Mouse (Mus musculus) liver, adult 2 months (tissue): ENCODE measurements around the gene Dbh. TPM values are rescaled to one million over a fixed set of nuclear protein-coding genes. Genes with fewer than 3 reads are reported as not detected.
A peak's percentile ranks its signal among the peaks of the same experiment; 100 is the strongest.

Experiments
- DNase-seq: peaks from one replicate; pipeline ENCODE4 v3.0.0-alpha.2; 2011; ENCODE audit warnings: low read depth, low spot score; ENCODE audit errors: extremely low read depth
- H3K27ac ChIP-seq: fragments of 200-500 bp; replicated peaks from 2 replicates; pipeline ENCODE4 v1.5.1; 2012; ENCODE audit warnings: low read depth, mild to moderate bottlenecking, control low read depth, inconsistent platforms, low read length; ENCODE audit not compliant: insufficient read depth
- H3K27me3 ChIP-seq: fragments of 200-500 bp; 2 replicates; pipeline ENCODE4 v1.6.1; 2012; ENCODE audit warnings: mild to moderate bottlenecking, moderate library complexity, low read length, inconsistent platforms; ENCODE audit not compliant: control insufficient read depth, insufficient read depth
- H3K36me3 ChIP-seq: fragments of 200-500 bp; 2 replicates; pipeline ENCODE4 v1.6.1; 2012; ENCODE audit warnings: low read length, inconsistent platforms; ENCODE audit not compliant: control insufficient read depth, insufficient read depth
- H3K4me1 ChIP-seq: fragments of 200-500 bp; 2 replicates; pipeline ENCODE4 v1.6.1; 2011; ENCODE audit warnings: low read length; ENCODE audit not compliant: control insufficient read depth, insufficient read depth
- H3K4me3 ChIP-seq: fragments of 200-500 bp; 2 replicates; pipeline ENCODE4 v1.5.1; 2011; ENCODE audit warnings: low read depth, mild to moderate bottlenecking, control low read depth, low read length, moderate library complexity; ENCODE audit not compliant: insufficient read depth
- H3K79me2 ChIP-seq: fragments of 200-500 bp; 2 replicates; pipeline ENCODE4 v1.6.1; 2012; ENCODE audit warnings: inconsistent platforms, mild to moderate bottlenecking, low read length, moderate library complexity; ENCODE audit not compliant: control insufficient read depth, insufficient read depth
- H3K9ac ChIP-seq: fragments of 200-500 bp; 2 replicates; pipeline ENCODE4 v1.6.1; 2012; ENCODE audit warnings: low read depth, mild to moderate bottlenecking, control low read depth, inconsistent platforms, low read length
- CTCF ChIP-seq: fragments of 200-500 bp; IDR thresholded peaks from 2 replicates; pipeline ENCODE4 v1.5.1; 2011; ENCODE audit warnings: low read depth, low read length, control low read depth
- POLR2A ChIP-seq: fragments of 200-500 bp; IDR thresholded peaks from 2 replicates; pipeline ENCODE4 v1.6.1; 2011; ENCODE audit warnings: low read length, control low read depth; ENCODE audit not compliant: insufficient read depth; ENCODE audit errors: extremely low read depth
- WGBS: fragments of 180-500 bp; shearing (Covaris S2); methylation state at CpG from one replicate; pipeline ENCODE4 v1.1.7; 2018; 5-methylcytosine and 5-hydroxymethylcytosine counted together
- polyA plus RNA-seq: library from polyadenylated mRNA; depleted of rRNA; stranded (reverse); fragments of >200 nt; gene quantifications from 2 replicates; pipeline ENCODE4 v1.2.3, GENCODE M21; 2012
- total RNA-seq: library from RNA; depleted of rRNA; stranded (reverse); fragments of >200 nt; gene quantifications from 2 replicates; pipeline ENCODE4 v1.2.3, GENCODE M21; 2014

Gene Dbh
- total and polyA plus RNA-seq, 2 experiments = under 0.01 TPM; not detected in 1

DNA sequence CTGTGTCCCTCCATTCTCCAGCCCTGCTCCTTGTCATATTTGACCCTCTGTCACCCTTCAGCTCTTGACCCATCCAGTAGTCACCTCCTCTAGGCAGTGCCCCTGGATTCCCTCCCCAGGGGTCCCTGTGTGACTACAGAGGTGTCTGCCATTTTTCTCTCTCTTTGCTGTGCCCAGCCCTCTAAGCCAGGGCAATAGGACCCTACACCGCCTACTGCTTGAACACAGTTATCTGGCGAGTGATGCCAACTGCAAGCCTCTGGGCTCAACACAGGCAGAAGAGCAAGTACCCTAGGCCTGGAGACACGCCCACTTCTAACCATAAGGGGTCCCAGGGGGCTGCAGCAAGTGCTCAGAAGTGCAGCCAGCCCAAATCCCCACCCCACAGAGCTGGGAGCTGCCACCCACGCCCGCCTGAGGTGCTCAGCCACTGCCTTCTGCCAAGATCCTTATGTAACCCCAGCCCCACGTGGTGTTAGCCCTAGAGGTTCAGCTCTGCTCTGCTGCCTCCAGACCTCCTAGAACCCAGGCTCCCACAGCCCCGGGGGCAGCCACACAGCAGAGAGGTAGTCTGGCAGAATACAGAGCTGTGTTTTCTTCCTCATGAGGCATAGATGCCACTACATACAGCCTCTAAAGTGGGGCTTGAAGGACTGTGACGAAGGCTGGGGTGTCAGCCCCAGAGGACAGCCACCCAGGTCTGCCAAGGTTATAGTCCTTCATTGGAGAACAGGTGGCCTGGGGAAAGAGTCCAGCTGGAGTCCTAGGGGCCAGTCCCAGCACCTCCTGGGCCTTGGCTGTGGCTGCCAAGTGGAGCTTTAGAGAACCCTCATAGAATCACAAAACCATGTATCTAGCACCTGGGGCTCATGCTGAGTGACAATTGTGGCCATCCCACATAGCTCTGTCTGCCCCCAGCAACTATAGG, 47.2 kb downstream of the Dbh start:
- WGBS = 44% methylated on average over 8 of the region's 8 CpGs
- H3K9ac ChIP-seq = peak overlapping the region; percentile 23
- no peak for TF ChIP-seq POLR2A
- no peak for TF ChIP-seq CTCF
- peak; percentile 83 for DNase-seq
- no peak overlapping the region for H3K4me3 ChIP-seq
- no peaks in the 10 kb centered on the region for H3K27me3 ChIP-seq
- H3K36me3 ChIP-seq = peaks cover 22% of the 10 kb centered on the region
- H3K27ac ChIP-seq = peak overlapping the region; percentile 55
- H3K79me2 ChIP-seq = no peaks in the 10 kb centered on the region
- H3K4me1 ChIP-seq = peaks cover 59% of the 10 kb centered on the region

DNA sequence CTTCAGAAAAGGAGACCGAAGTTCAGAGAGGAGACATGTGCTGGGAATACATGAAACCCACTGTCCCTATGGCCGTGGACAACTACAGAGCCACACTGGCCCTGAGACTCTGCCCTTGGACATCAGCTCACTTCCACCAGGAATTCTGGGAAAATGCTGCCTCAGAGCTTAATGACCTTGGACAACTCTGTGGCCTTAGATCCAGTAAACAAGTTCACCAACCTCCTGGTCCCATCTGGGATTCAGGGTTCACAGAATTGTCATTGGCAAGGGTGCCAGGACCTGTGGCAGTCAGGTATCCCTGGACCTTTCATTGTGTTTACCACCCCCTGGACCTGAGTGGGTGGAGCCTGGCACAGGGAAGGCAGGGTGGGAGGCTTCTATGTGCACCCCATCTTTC, 50.5 kb downstream of the Dbh start:
- Histone ChIP-seq H3K79me2 (no peaks in the 10 kb centered on the region), H3K4me3 (no peak overlapping the region), H3K36me3 (peaks cover 26% of the 10 kb centered on the region), H3K4me1 (peaks cover 50% of the 10 kb centered on the region), H3K9ac (0 out of 2 replicates have a peak overlapping the region, but pooled peaks have one; percentile 18), H3K27ac (peak overlapping the region; percentile 79), H3K27me3 (no peaks in the 10 kb centered on the region)
- 15% methylated on average over 2 of the region's 2 CpGs for WGBS
- peak; percentile 99 for DNase-seq
- TF ChIP-seq POLR2A (no peak), CTCF (no peak)

DNA sequence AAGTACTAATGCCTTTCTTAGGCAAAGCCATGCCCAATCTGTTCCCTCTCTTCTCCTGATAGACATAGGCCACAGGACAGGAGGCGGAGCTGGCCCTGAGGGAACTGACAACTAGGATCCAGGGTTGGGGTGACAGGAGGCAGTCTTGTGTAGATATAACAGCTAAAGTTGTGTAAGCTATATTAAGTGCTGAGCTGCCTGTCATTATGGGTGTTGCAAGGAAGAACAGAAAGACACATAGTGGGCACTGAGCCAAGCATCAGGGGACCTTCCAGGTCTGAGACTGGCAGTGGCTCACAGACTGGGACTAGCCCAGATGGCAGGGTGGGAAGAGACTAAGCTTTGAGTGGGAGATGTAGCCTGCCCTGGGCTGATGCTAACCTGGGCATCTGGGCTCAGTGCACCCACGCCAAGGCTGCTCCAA, 53.1 kb downstream of the Dbh start:
- TF ChIP-seq POLR2A (no peak), CTCF (no peak)
- no peak overlapping the region for H3K4me3 ChIP-seq
- no peaks in the 10 kb centered on the region for H3K79me2 ChIP-seq
- peak; percentile 41 for DNase-seq
- 63% methylated on average over 2 of the region's 2 CpGs for WGBS
- peaks cover 36% of the 10 kb centered on the region for H3K4me1 ChIP-seq
- peak overlapping the region; percentile 8 for H3K9ac ChIP-seq
- H3K27me3 ChIP-seq = no peaks in the 10 kb centered on the region
- H3K27ac ChIP-seq = peak overlapping the region; percentile 64
- H3K36me3 ChIP-seq = peaks cover 37% of the 10 kb centered on the region

DNA sequence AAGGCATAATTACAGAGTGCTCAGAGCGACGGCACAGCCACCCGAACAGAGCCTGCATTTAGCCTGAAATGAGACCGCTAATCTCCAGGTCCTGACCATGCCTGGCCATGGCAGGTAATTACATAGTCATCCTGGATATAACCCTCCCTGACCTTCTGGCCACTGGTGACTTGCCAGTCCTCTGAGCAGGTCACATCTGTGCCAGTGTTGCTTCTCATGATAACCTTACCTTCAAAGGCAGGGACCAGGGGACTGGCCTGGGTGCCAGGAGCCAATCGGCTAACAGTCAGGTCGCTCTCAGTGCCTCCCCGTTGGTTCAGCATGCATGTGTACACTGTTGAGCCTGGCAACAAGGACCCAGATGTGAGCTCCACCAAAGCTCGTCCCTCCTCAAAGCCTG, 53.5 kb downstream of the Dbh start:
- WGBS = 25% methylated on average over 8 of the region's 8 CpGs
- Histone ChIP-seq H3K36me3 (peaks cover 41% of the 10 kb centered on the region), H3K9ac (peak overlapping the region; percentile 8), H3K79me2 (no peaks in the 10 kb centered on the region), H3K27ac (peak overlapping the region; percentile 64), H3K4me1 (peaks cover 32% of the 10 kb centered on the region), H3K4me3 (no peak overlapping the region), H3K27me3 (no peaks in the 10 kb centered on the region)
- peak; percentile 96 for DNase-seq
- TF ChIP-seq CTCF = no peak
- TF ChIP-seq POLR2A = no peak

DNA sequence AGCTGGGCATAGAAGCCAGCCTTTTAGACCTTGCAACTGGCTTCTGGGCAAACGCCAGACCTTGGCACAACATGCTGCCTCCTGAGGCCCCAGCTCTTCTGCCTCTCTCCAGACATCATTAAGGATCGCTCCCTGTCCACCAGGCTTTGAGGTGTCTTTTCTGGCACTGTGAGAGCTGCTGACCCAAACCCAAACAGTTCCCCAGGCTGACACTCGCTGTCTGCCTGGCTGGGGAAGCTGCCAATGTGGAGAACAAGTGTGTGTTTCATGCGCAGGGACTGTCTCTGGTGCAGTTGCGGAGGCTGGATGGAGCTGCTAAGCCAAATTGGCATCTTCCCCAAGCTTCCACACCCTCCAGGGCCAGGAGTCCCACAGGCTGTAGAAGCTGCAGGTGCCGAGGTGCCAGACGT, 58.0 kb downstream of the Dbh start:
- H3K9ac ChIP-seq = no peak overlapping the region
- no peak overlapping the region for H3K27ac ChIP-seq
- H3K4me1 ChIP-seq = peaks cover 6% of the 10 kb centered on the region
- peak; percentile 38 for DNase-seq
- H3K27me3 ChIP-seq = no peaks in the 10 kb centered on the region
- peaks cover 57% of the 10 kb centered on the region for H3K36me3 ChIP-seq
- WGBS = 62% methylated on average over 7 of the region's 7 CpGs
- no peaks in the 10 kb centered on the region for H3K79me2 ChIP-seq
- H3K4me3 ChIP-seq = no peak overlapping the region
- TF ChIP-seq POLR2A (no peak), CTCF (no peak)

DNA sequence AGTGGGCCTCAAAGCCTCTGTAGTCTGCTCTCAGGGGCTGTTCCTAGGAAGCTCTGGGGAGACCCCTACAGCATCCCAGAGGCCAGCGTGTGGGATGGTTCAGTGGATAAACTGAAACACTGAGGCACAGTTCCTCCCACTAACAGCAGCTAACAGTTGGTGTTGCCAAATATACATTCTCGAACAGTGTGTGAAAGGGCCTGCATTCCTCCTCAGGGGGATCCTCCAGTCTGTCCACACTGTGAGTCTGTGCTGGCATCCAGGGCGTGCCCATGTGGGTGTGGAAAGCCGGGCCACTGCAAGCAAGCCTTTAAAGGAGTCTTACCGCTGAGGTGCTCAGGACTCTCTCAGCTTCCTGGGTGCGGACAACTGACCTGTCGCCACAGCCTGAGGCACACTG, 61.5 kb downstream of the Dbh start:
- 93% methylated on average over 7 of the region's 7 CpGs for WGBS
- Histone ChIP-seq H3K27ac (no peak overlapping the region), H3K36me3 (peaks cover 68% of the 10 kb centered on the region), H3K9ac (no peak overlapping the region), H3K79me2 (no peaks in the 10 kb centered on the region), H3K4me3 (no peak overlapping the region), H3K4me1 (no peaks in the 10 kb centered on the region), H3K27me3 (no peaks in the 10 kb centered on the region)
- TF ChIP-seq POLR2A = no peak
- no peak for TF ChIP-seq CTCF
- DNase-seq = no peak
